Mouse (Mus musculus) spleen, postnatal 36 days (tissue): ENCODE data around the gene Aqp7.

Source experiments
- DNase-seq, 2 experiments: peaks; one replicate each; pipeline ENCODE4 v3.0.0; 2022; ENCODE audit warnings: low spot score in 2 of 2, mixed read lengths in 1 of 2

Gene Aqp7

GRCm38 (mm10) chr4:41063351-41063750 lies 15.4 kb upstream of the Aqp7 start:
- no peak for DNase-seq

- DNase-seq: no peak
These were observed 9.4 kb upstream of the Aqp7 start for GRCm38 (mm10) chr4:41057361-41057760.

GRCm38 (mm10) chr4:41056742-41057332 lies 8.9 kb upstream of the Aqp7 start:
- DNase-seq: no peak

GRCm38 (mm10) chr4:41056253-41056652 lies 8.3 kb upstream of the Aqp7 start:
- DNase-seq: no peak

GRCm38 (mm10) chr4:41055111-41055510 lies 7.2 kb upstream of the Aqp7 start:
- DNase-seq: no peak

- no peak for DNase-seq
These were observed 3.8 kb upstream of the Aqp7 start for GRCm38 (mm10) chr4:41051781-41052180.

GRCm38 (mm10) chr4:41050726-41051675 lies 3.1 kb upstream of the Aqp7 start:
- DNase-seq: peak; percentile 34 to 52

- DNase-seq: no peak
These were observed 987 bp upstream of the Aqp7 start for GRCm38 (mm10) chr4:41048926-41049325.

- no peak for DNase-seq
These were observed 1.6 kb downstream of the Aqp7 start for GRCm38 (mm10) chr4:41046254-41046795.

GRCm38 (mm10) chr4:41045288-41045687 lies 2.7 kb downstream of the Aqp7 start:
- DNase-seq: no peak

- DNase-seq: no peak
These were observed 4.0 kb downstream of the Aqp7 start for GRCm38 (mm10) chr4:41043961-41044360.

- no peak for DNase-seq
These were observed 5.1 kb downstream of the Aqp7 start for GRCm38 (mm10) chr4:41042880-41043279.

- no peak for DNase-seq
These were observed 7.0 kb downstream of the Aqp7 start for GRCm38 (mm10) chr4:41040983-41041382.

- DNase-seq: no peak
These were observed 10.0 kb downstream of the Aqp7 start for GRCm38 (mm10) chr4:41037942-41038341.

- DNase-seq: no peak
These were observed 16.7 kb downstream of the Aqp7 start for GRCm38 (mm10) chr4:41031242-41031641.

GRCm38 (mm10) chr4:41029372-41029771 lies 18.6 kb downstream of the Aqp7 start:
- DNase-seq: no peak

GRCm38 (mm10) chr4:41028272-41028671 lies 19.7 kb downstream of the Aqp7 start:
- no peak for DNase-seq

- no peak for DNase-seq
These were observed 20.1 kb downstream of the Aqp7 start for GRCm38 (mm10) chr4:41027872-41028271.

GRCm38 (mm10) chr4:41026086-41026787 lies 21.7 kb downstream of the Aqp7 start:
- no peak for DNase-seq

- DNase-seq: no peak
These were observed 26.8 kb downstream of the Aqp7 start for GRCm38 (mm10) chr4:41021094-41021493.

- no peak for DNase-seq
These were observed 32.1 kb downstream of the Aqp7 start for GRCm38 (mm10) chr4:41015798-41016197.

GRCm38 (mm10) chr4:41013351-41013750 lies 34.6 kb downstream of the Aqp7 start:
- DNase-seq: no peak
